Mouse (Mus musculus) thymus, adult 2 months (tissue): ENCODE results near the gene St3gal5.

Source experiments
- CTCF ChIP-seq: fragments of 200-500 bp; IDR thresholded peaks from 2 replicates; pipeline ENCODE4 v1.5.1; 2012; ENCODE audit warnings: mild to moderate bottlenecking, control low read depth, low read length, moderate library complexity, borderline replicate concordance; ENCODE audit not compliant: control insufficient read depth, poor library complexity, insufficient read depth; ENCODE audit errors: extremely low read depth
- POLR2A ChIP-seq: fragments of 200-500 bp; IDR thresholded peaks from 2 replicates; pipeline ENCODE4 v1.6.1; 2012; ENCODE audit warnings: mild to moderate bottlenecking, low read length, control low read depth, moderate library complexity; ENCODE audit not compliant: control insufficient read depth, poor library complexity, insufficient read depth; ENCODE audit errors: extremely low read depth

GRCm38 (mm10) chr6:72065988-72066387 lies 31.4 kb upstream of the St3gal5 start:
- TF ChIP-seq POLR2A (no peak), CTCF (no peak)
